21 mouse cellular contexts compared by ENCODE assay signal in the genomic region with DNA sequence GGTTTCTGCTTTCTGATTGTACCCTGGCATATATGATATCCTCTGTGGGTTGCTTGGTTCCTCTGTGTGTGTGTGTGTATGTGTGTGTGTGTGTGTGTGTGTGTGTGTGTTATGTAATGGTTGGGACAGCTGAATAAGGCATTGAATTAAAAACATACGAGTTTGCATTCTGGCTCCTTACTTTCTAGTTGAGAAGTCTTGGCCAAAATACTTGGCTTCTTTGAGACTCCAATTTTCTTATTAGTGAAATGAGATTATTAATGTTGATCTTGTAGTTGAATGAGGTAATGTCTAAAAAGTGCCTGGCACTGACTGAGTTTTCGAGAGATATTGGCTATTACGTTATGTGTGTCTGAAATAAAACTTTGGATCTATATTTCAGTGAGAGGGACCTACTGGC.
"Had no signal": no experiment of that assay in that cellular context is flagged by ENCODE, and none has a peak within 500 bp of the region (broad histone marks: within the 10 kb centered on the region; RNA-seq: fewer than 3 reads in every experiment).

No protein-coding gene starts in this region.

- H3K9ac ChIP-seq: liver, embryonic 14.5 days; liver, postnatal 0 days; lung, embryonic 14.5 days; midbrain, embryonic 12.5 days; midbrain, embryonic 15.5 days; neural tube, embryonic 12.5 days; neural tube, embryonic 15.5 days had no signal

- DNase-seq: kidney, postnatal 25 days; layer of hippocampus, adult 9-11 months; liver, postnatal 0 days; lung, embryonic 14.5 days; right cerebral cortex, adult 18-20 months; right cerebral cortex, postnatal 14 days; right cerebral cortex, postnatal 4 days; thymus, adult 2 months; thymus, postnatal 14 days; thymus, postnatal 4 days had no signal

- H3K36me3 ChIP-seq: midbrain, embryonic 12.5 days; midbrain, embryonic 15.5 days; neural tube, embryonic 12.5 days; neural tube, embryonic 15.5 days had no signal

- H3K9me3 ChIP-seq: midbrain, embryonic 12.5 days; midbrain, embryonic 15.5 days; neural tube, embryonic 12.5 days; neural tube, embryonic 15.5 days had no signal

- H3K27ac ChIP-seq: kidney, postnatal 0 days; layer of hippocampus, adult 2 months; liver, embryonic 14.5 days; macrophage; midbrain, embryonic 12.5 days; midbrain, embryonic 15.5 days; neural tube, embryonic 12.5 days; neural tube, embryonic 15.5 days; stomach, postnatal 0 days had no signal

- H3K27me3 ChIP-seq: midbrain, embryonic 12.5 days; midbrain, embryonic 15.5 days; neural tube, embryonic 12.5 days; neural tube, embryonic 15.5 days had no signal

- ATAC-seq: liver, postnatal 0 days; lung, postnatal 0 days; midbrain, embryonic 15.5 days had no signal

- H3K4me3 ChIP-seq: layer of hippocampus, adult 2 months; midbrain, embryonic 12.5 days; midbrain, embryonic 15.5 days; neural tube, embryonic 12.5 days; neural tube, embryonic 15.5 days had no signal

- H3K4me2 ChIP-seq: liver, embryonic 11.5 days; lung, embryonic 14.5 days; midbrain, embryonic 12.5 days; midbrain, embryonic 15.5 days; neural tube, embryonic 12.5 days; neural tube, embryonic 15.5 days had no signal

- H3K4me1 ChIP-seq: midbrain, embryonic 12.5 days; midbrain, embryonic 15.5 days; neural tube, embryonic 12.5 days; neural tube, embryonic 15.5 days had no signal
